Mouse (Mus musculus): Measurements from ENCODE around the gene Pusl1.

DNA sequence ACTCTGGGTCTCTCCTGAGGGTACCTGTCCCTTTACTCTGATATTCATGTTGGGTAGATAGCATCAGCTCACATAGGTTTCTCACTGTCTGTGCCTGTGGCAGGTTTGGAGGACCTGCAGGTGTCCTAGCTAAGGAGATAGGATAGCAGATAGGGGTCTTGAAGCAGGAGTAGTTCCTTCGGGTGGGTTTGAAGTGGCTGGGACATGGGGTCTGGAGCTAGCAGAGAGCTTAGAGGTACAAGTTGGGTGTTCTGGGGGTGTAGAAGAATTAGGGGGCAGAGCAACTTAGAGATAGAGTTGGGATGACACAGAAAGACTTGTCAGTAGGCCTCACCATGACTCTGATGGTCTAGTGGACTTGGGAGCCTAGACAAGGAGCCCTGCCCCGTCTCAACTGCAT, 42.2 kb downstream of the Pusl1 start:
- TF ChIP-seq GATA2 (IDR thresholded peaks at IDR 0.05; ENCODE audit: borderline replicate concordance, low read depth, low read length): no peak
- no peak for TF ChIP-seq CTCF (IDR thresholded peaks at IDR 0.05; ENCODE audit: low read depth, low read length)
- no peak for TF ChIP-seq GATA1 (IDR thresholded peaks at IDR 0.05; ENCODE audit: borderline replicate concordance, low read length)
